Mouse (Mus musculus) adrenal gland, postnatal 36 days (tissue): ENCODE measurements around the gene Trim52. TPM values are rescaled to one million over a fixed set of nuclear protein-coding genes. Genes with fewer than 3 reads are reported as not detected.

Source experiments
- total RNA-seq, 2 experiments: library from RNA; stranded (reverse); gene quantifications; 2 replicates each; pipeline ENCODE4 v1.2.3; 2021

Gene Trim52
- total RNA-seq, 2 experiments from 2014 or later, result not detected

Other genes with a start within 250 kb of the Trim52 start
- gene Spry2, start 209.4 kb upstream of the Trim52 start, total RNA-seq, result 10 to 100 TPM; 38.1 to 38.6 TPM